In the genomic region with DNA sequence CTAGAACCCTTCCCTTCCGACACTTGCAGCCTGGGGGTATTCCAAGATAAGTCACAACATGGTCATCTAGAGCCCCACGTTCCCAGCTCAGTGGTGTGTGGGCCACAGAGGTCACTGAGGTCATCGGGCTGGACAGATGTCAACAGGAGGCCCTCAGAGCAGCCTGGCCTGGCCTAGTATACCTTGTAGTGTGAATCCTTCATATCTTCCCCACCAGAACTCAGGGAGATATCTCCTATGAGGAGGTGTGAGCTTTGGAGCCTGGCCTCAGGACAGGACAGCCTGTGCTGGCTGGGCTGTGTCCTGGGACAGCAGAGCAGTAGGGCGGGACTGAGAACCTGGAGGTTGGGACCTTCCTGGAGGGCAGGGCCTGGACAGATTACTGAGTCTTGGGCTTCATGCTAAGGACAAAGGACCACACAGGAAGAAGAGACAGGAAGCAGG, we compare ENCODE assay signal across 8 mouse cellular contexts. TPM values are rescaled to one million over a fixed set of nuclear protein-coding genes. Genes with fewer than 3 reads are reported as not detected.
DNase-seq lines count a peak whose midpoint lies in the region; ATAC-seq and TF ChIP-seq lines count a peak whose summit lies in the region.

No protein-coding gene starts in this region.

- no peaks in the 10 kb centered on the region for H3K27me3 ChIP-seq in forebrain, embryonic 13.5 days
- H3K27me3 ChIP-seq in forebrain, postnatal 0 days (ENCODE audit: insufficient read depth, low read length) = no peaks in the 10 kb centered on the region
- H3K27me3 ChIP-seq in ES-Bruce4 (ENCODE audit: control insufficient read depth, insufficient read depth, low read length, poor library complexity, severe bottlenecking) = no peaks in the 10 kb centered on the region
- no peaks in the 10 kb centered on the region for H3K27me3 ChIP-seq in heart, embryonic 15.5 days
- H3K27me3 ChIP-seq in limb, embryonic 10.5 days (ENCODE audit: low read depth, poor library complexity, severe bottlenecking) = no peaks in the 10 kb centered on the region

- no peak for ATAC-seq in forebrain, embryonic 13.5 days
- ATAC-seq in forebrain, postnatal 0 days = no peak
- no peak for ATAC-seq in heart, embryonic 15.5 days (replicated peaks; ENCODE audit: insufficient number of reproducible peaks, insufficient read depth, low FRiP score, low read depth)

- no peaks in the 10 kb centered on the region for H3K9me3 ChIP-seq in forebrain, embryonic 13.5 days (replicated peaks)
- no peaks in the 10 kb centered on the region for H3K9me3 ChIP-seq in forebrain, postnatal 0 days (ENCODE audit: low read length)
- no peaks in the 10 kb centered on the region for H3K9me3 ChIP-seq in ES-Bruce4 (replicated peaks; ENCODE audit: control insufficient read depth, insufficient read depth, low read length, poor library complexity, severe bottlenecking)
- H3K9me3 ChIP-seq in heart, embryonic 15.5 days (replicated peaks) = no peaks in the 10 kb centered on the region
- no peaks in the 10 kb centered on the region for H3K9me3 ChIP-seq in limb, embryonic 10.5 days (replicated peaks)

- no peak overlapping the region for H3K4me3 ChIP-seq in forebrain, embryonic 13.5 days
- no peak overlapping the region for H3K4me3 ChIP-seq in forebrain, postnatal 0 days (ENCODE audit: low read depth, low read length)
- no peak overlapping the region for H3K4me3 ChIP-seq in ES-Bruce4 (ENCODE audit: low read depth, low read length)
- H3K4me3 ChIP-seq in heart, embryonic 15.5 days = no peak overlapping the region
- peak overlapping the region; percentile 93 for H3K4me3 ChIP-seq in limb, embryonic 10.5 days

- H3K4me1 ChIP-seq in forebrain, embryonic 13.5 days = peaks cover 48% of the 10 kb centered on the region
- peaks cover 6% of the 10 kb centered on the region; the same call in 1 of the 2 replicates for H3K4me1 ChIP-seq in forebrain, postnatal 0 days (ENCODE audit: insufficient read depth)
- H3K4me1 ChIP-seq in ES-Bruce4 (ENCODE audit: control insufficient read depth, insufficient read depth, low read length) = no peaks in the 10 kb centered on the region
- H3K4me1 ChIP-seq in heart, embryonic 15.5 days (replicated peaks) = peaks cover 60% of the 10 kb centered on the region
- H3K4me1 ChIP-seq in limb, embryonic 10.5 days = peaks cover 52% of the 10 kb centered on the region

- TF ChIP-seq POLR2A in ES-Bruce4 (IDR thresholded peaks at IDR 0.05; ENCODE audit: insufficient read depth, low read length) = no peak

- DNase-seq in forebrain, postnatal 0 days = no peak
- no peak for DNase-seq in limb, embryonic 10.5 days (ENCODE audit: low spot score)
- DNase-seq in c-Kit-positive CD71-positive TER-119-positive erythroid progenitor cells, embryonic 14.5 days (ENCODE audit: low spot score) = no peak
- no peak for DNase-seq in right cerebral cortex, postnatal 4 days
- DNase-seq in urinary bladder, adult 2 months (ENCODE audit: low spot score) = no peak

- H3K9ac ChIP-seq in forebrain, embryonic 13.5 days = peak overlapping the region; percentile 37; the same call in 1 of the 2 replicates
- H3K9ac ChIP-seq in forebrain, postnatal 0 days = no peak overlapping the region
- H3K9ac ChIP-seq in ES-Bruce4 (ENCODE audit: low read depth, poor library complexity, severe bottlenecking) = no peak overlapping the region
- peak overlapping the region; percentile 41; the same call in 1 of the 2 replicates for H3K9ac ChIP-seq in heart, embryonic 15.5 days

- TF ChIP-seq EP300 in ES-Bruce4 (IDR thresholded peaks at IDR 0.05; ENCODE audit: insufficient read depth, low read depth, low read length) = no peak

- no peak for TF ChIP-seq CTCF in forebrain, postnatal 0 days (IDR thresholded peaks at IDR 0.05; ENCODE audit: low read depth)
- no peak for TF ChIP-seq CTCF in ES-Bruce4 (IDR thresholded peaks at IDR 0.05; ENCODE audit: low read depth, low read length)

- peak overlapping the region; percentile 100 for H3K27ac ChIP-seq in forebrain, embryonic 13.5 days
- H3K27ac ChIP-seq in forebrain, postnatal 0 days (ENCODE audit: low read depth, low read length) = no peak overlapping the region
- peak overlapping the region; percentile 25 for H3K27ac ChIP-seq in ES-Bruce4 (ENCODE audit: insufficient read depth, low read length)
- peak overlapping the region; percentile 100 for H3K27ac ChIP-seq in heart, embryonic 15.5 days
- peak overlapping the region; percentile 43; the same call in 1 of the 2 replicates for H3K27ac ChIP-seq in limb, embryonic 10.5 days

- no peak overlapping the region for H3K4me2 ChIP-seq in forebrain, embryonic 13.5 days
- no peak overlapping the region for H3K4me2 ChIP-seq in forebrain, postnatal 0 days (ENCODE audit: low read depth)
- H3K4me2 ChIP-seq in heart, embryonic 15.5 days = peak overlapping the region; percentile 80; the same call in 1 of the 2 replicates

- WGBS in forebrain, embryonic 13.5 days = 85% methylated on average over 4 of the region's 4 CpGs
- WGBS in forebrain, postnatal 0 days = 85% methylated on average over 4 of the region's 4 CpGs
- 53% methylated on average over 4 of the region's 4 CpGs for WGBS in heart, embryonic 15.5 days
- 77% methylated on average over 4 of the region's 4 CpGs for WGBS in limb, embryonic 10.5 days

- H3K36me3 ChIP-seq in forebrain, embryonic 13.5 days (ENCODE audit: poor library complexity, severe bottlenecking) = peaks cover 34% of the 10 kb centered on the region
- peaks cover 18% of the 10 kb centered on the region for H3K36me3 ChIP-seq in forebrain, postnatal 0 days (ENCODE audit: insufficient read depth)
- peaks cover 17% of the 10 kb centered on the region for H3K36me3 ChIP-seq in ES-Bruce4 (ENCODE audit: control insufficient read depth, insufficient read depth, low read length, poor library complexity, severe bottlenecking)
- H3K36me3 ChIP-seq in heart, embryonic 15.5 days = peaks cover 33% of the 10 kb centered on the region
- peaks cover 64% of the 10 kb centered on the region for H3K36me3 ChIP-seq in limb, embryonic 10.5 days

RNA-seq across cellular contexts. Expression of gene Midn, which starts 1.5 kb away (rescaled TPM):
- polyA plus RNA-seq in forebrain, embryonic 13.5 days (2015; fragmentation: Nextera tagmentation; extraction: Ambion mirVana) = 35.1 and 37.9 TPM in 2 replicates
- 91.5 and 120 TPM in 2 replicates for total RNA-seq in forebrain, postnatal 0 days (2014; rRNA removed)
- polyA plus RNA-seq in forebrain, postnatal 0 days (2015; fragmentation: Nextera tagmentation; extraction: Ambion mirVana) = 19.3 and 21.3 TPM in 2 replicates
- polyA plus RNA-seq in ES-Bruce4 (2011; ENCODE audit: insufficient read depth, insufficient read length, low read depth, missing spikeins) = 67.4 and 73.2 TPM in 2 replicates
- polyA plus RNA-seq in heart, embryonic 15.5 days (2015; fragmentation: Nextera tagmentation; extraction: Ambion mirVana) = 11.6 and 16.8 TPM in 2 replicates
- polyA plus RNA-seq in limb, embryonic 10.5 days (2016; fragmentation: Nextera tagmentation; extraction: Ambion mirVana) = 26.2 and 27.1 TPM in 2 replicates
- polyA plus RNA-seq in urinary bladder, adult 2 months (2012; rRNA removed) = 21.2 and 30.5 TPM in 2 replicates

RNA-seq across cellular contexts. Expression of gene Cbarp, which starts 6.0 kb away (rescaled TPM):
- polyA plus RNA-seq in forebrain, embryonic 13.5 days (2015; fragmentation: Nextera tagmentation; extraction: Ambion mirVana) = 21.2 and 26.8 TPM in 2 replicates
- total RNA-seq in forebrain, postnatal 0 days (2014; rRNA removed) = 114 and 151 TPM in 2 replicates
- polyA plus RNA-seq in forebrain, postnatal 0 days (2015; fragmentation: Nextera tagmentation; extraction: Ambion mirVana) = 57.5 and 68.2 TPM in 2 replicates
- 29.8 and 33.4 TPM in 2 replicates for polyA plus RNA-seq in ES-Bruce4 (2011; ENCODE audit: insufficient read depth, insufficient read length, low read depth, missing spikeins)
- 1.7 and 2.9 TPM in 2 replicates for polyA plus RNA-seq in heart, embryonic 15.5 days (2015; fragmentation: Nextera tagmentation; extraction: Ambion mirVana)
- 3.3 and 4.7 TPM in 2 replicates for polyA plus RNA-seq in limb, embryonic 10.5 days (2016; fragmentation: Nextera tagmentation; extraction: Ambion mirVana)
- 9.2 and 12.2 TPM in 2 replicates for polyA plus RNA-seq in urinary bladder, adult 2 months (2012; rRNA removed)

RNA-seq across cellular contexts. Expression of gene Atp5d, which starts 8.2 kb away (rescaled TPM):
- polyA plus RNA-seq in forebrain, embryonic 13.5 days (2015; fragmentation: Nextera tagmentation; extraction: Ambion mirVana) = 454 and 459 TPM in 2 replicates
- total RNA-seq in forebrain, postnatal 0 days (2014; rRNA removed) = 154 and 193 TPM in 2 replicates
- polyA plus RNA-seq in forebrain, postnatal 0 days (2015; fragmentation: Nextera tagmentation; extraction: Ambion mirVana) = 633 and 650 TPM in 2 replicates
- 242 and 255 TPM in 2 replicates for polyA plus RNA-seq in ES-Bruce4 (2011; ENCODE audit: insufficient read depth, insufficient read length, low read depth, missing spikeins)
- polyA plus RNA-seq in heart, embryonic 15.5 days (2015; fragmentation: Nextera tagmentation; extraction: Ambion mirVana) = 861 and 962 TPM in 2 replicates
- 487 and 503 TPM in 2 replicates for polyA plus RNA-seq in limb, embryonic 10.5 days (2016; fragmentation: Nextera tagmentation; extraction: Ambion mirVana)
- 367 and 372 TPM in 2 replicates for polyA plus RNA-seq in urinary bladder, adult 2 months (2012; rRNA removed)

RNA-seq across cellular contexts. Expression of gene Cirbp, which starts 19.2 kb away (rescaled TPM):
- polyA plus RNA-seq in forebrain, embryonic 13.5 days (2015; fragmentation: Nextera tagmentation; extraction: Ambion mirVana) = 274 and 308 TPM in 2 replicates
- total RNA-seq in forebrain, postnatal 0 days (2014; rRNA removed) = 345 and 424 TPM in 2 replicates
- 834 and 838 TPM in 2 replicates for polyA plus RNA-seq in forebrain, postnatal 0 days (2015; fragmentation: Nextera tagmentation; extraction: Ambion mirVana)
- polyA plus RNA-seq in ES-Bruce4 (2011; ENCODE audit: insufficient read depth, insufficient read length, low read depth, missing spikeins) = 51.9 and 58.2 TPM in 2 replicates
- polyA plus RNA-seq in heart, embryonic 15.5 days (2015; fragmentation: Nextera tagmentation; extraction: Ambion mirVana) = 86.7 and 90.2 TPM in 2 replicates
- polyA plus RNA-seq in limb, embryonic 10.5 days (2016; fragmentation: Nextera tagmentation; extraction: Ambion mirVana) = 90.7 and 129 TPM in 2 replicates
- 249 and 276 TPM in 2 replicates for polyA plus RNA-seq in urinary bladder, adult 2 months (2012; rRNA removed)

RNA-seq across cellular contexts. Expression of gene 1600002K03Rik, which starts 26.2 kb away (rescaled TPM):
- polyA plus RNA-seq in forebrain, embryonic 13.5 days (2015; fragmentation: Nextera tagmentation; extraction: Ambion mirVana) = 12.2 and 12.6 TPM in 2 replicates
- total RNA-seq in forebrain, postnatal 0 days (2014; rRNA removed) = 4.2 and 5.0 TPM in 2 replicates
- polyA plus RNA-seq in forebrain, postnatal 0 days (2015; fragmentation: Nextera tagmentation; extraction: Ambion mirVana) = 5.0 and 6.0 TPM in 2 replicates
- 7.6 and 7.7 TPM in 2 replicates for polyA plus RNA-seq in ES-Bruce4 (2011; ENCODE audit: insufficient read depth, insufficient read length, low read depth, missing spikeins)
- 7.7 and 9.1 TPM in 2 replicates for polyA plus RNA-seq in heart, embryonic 15.5 days (2015; fragmentation: Nextera tagmentation; extraction: Ambion mirVana)
- 8.7 and 13.1 TPM in 2 replicates for polyA plus RNA-seq in limb, embryonic 10.5 days (2016; fragmentation: Nextera tagmentation; extraction: Ambion mirVana)
- polyA plus RNA-seq in urinary bladder, adult 2 months (2012; rRNA removed) = 18.4 and 21.5 TPM in 2 replicates

Comparison
In these comparisons a context has a peak if more than half of its experiments do, and no peak if none do; other contexts are left out.
1. H3K9ac ChIP-seq: peak in forebrain, embryonic 13.5 days (single experiment) and heart, embryonic 15.5 days (single experiment); none in forebrain, postnatal 0 days (single experiment) and ES-Bruce4 (single experiment).